Mouse (Mus musculus) MEL (cell line): ENCODE data around the gene Gm10271. TPM values are rescaled to one million over a fixed set of nuclear protein-coding genes. Genes with fewer than 3 reads are reported as not detected.

Source experiments
- DNase-seq: peaks from one replicate; pipeline ENCODE4 v3.0.0; 2011; ENCODE audit warnings: low read depth, low spot score
- H3K27ac ChIP-seq: 2 replicates; pipeline ENCODE4 v1.5.1; 2012; ENCODE audit warnings: low read depth, mild to moderate bottlenecking, control low read depth, low read length, moderate library complexity; ENCODE audit not compliant: control insufficient read depth
- H3K27me3 ChIP-seq, 2 experiments: fragments of 150-350 bp in 1 of 2; sonication (generic) in 1 of 2; 2 replicates each; pipeline ENCODE4 v1.6.1; 2012; ENCODE audit warnings: low read length in 2 of 2, mild to moderate bottlenecking in 2 of 2, improper control_type of control experiment in 1 of 2, moderate library complexity in 1 of 2; ENCODE audit not compliant: insufficient read depth in 2 of 2, control insufficient read depth in 1 of 2
- H3K36me3 ChIP-seq, 2 experiments: 2 replicates each; pipeline ENCODE4 v1.6.1; 2012 to 2014; ENCODE audit warnings: low read length in 2 of 2, improper control_type of control experiment in 1 of 2, inconsistent platforms in 1 of 2, mild to moderate bottlenecking in 1 of 2; ENCODE audit not compliant: insufficient read depth in 2 of 2, control insufficient read depth in 1 of 2
- H3K4me1 ChIP-seq, 2 experiments: fragments of 150-350 bp in 1 of 2; sonication (generic) in 1 of 2; 2 replicates each; pipeline ENCODE4 v1.6.1; 2012; ENCODE audit warnings: low read length in 2 of 2, improper control_type of control experiment in 1 of 2, mild to moderate bottlenecking in 1 of 2; ENCODE audit not compliant: insufficient read depth in 2 of 2, control insufficient read depth in 1 of 2
- H3K4me3 ChIP-seq, 2 experiments: fragments of 150-350 bp in 1 of 2; sonication (generic) in 1 of 2; 2 replicates each; pipeline ENCODE4 v1.5.1; 2012; ENCODE audit warnings: low read depth in 2 of 2, low read length in 2 of 2, mild to moderate bottlenecking in 2 of 2, moderate library complexity in 2 of 2, control low read depth in 1 of 2, improper control_type of control experiment in 1 of 2; ENCODE audit not compliant: control insufficient read depth in 1 of 2, insufficient read depth in 1 of 2
- H3K79me2 ChIP-seq: 2 replicates; pipeline ENCODE4 v1.6.1; 2012; ENCODE audit warnings: mild to moderate bottlenecking, low read length, moderate library complexity; ENCODE audit not compliant: control insufficient read depth, poor library complexity, insufficient read depth
- H3K9ac ChIP-seq: 2 replicates; pipeline ENCODE4 v1.6.1; 2012; ENCODE audit warnings: low read depth, mild to moderate bottlenecking, control low read depth, low read length, moderate library complexity; ENCODE audit not compliant: control insufficient read depth, poor library complexity, severe bottlenecking
- H3K9me3 ChIP-seq: fragments of 150-350 bp; sonication (generic); replicated peaks from 2 replicates; pipeline ENCODE4 v1.6.1; 2012; ENCODE audit warnings: mild to moderate bottlenecking, low read length, improper control_type of control experiment, moderate library complexity; ENCODE audit not compliant: insufficient read depth
- BHLHE40 ChIP-seq: IDR thresholded peaks from 2 replicates; pipeline ENCODE4 v1.6.1; 2012; ENCODE audit warnings: low read depth, mild to moderate bottlenecking, inconsistent platforms, low read length, improper control_type of control experiment, borderline replicate concordance
- CHD1 ChIP-seq: IDR thresholded peaks from 2 replicates; pipeline ENCODE4 v1.6.1; 2012; ENCODE audit warnings: low read depth, mild to moderate bottlenecking, inconsistent platforms, low read length, improper control_type of control experiment
- CHD2 ChIP-seq: IDR thresholded peaks from 2 replicates; pipeline ENCODE4 v1.6.1; 2011; ENCODE audit warnings: low read length, improper control_type of control experiment
- E2F4 ChIP-seq: IDR thresholded peaks from 2 replicates; pipeline ENCODE4 v1.6.1; 2011; ENCODE audit warnings: low read depth, low read length, improper control_type of control experiment, borderline replicate concordance
- ELF1 ChIP-seq: IDR thresholded peaks from 2 replicates; pipeline ENCODE4 v1.6.1; 2014; ENCODE audit warnings: low read depth, mild to moderate bottlenecking, inconsistent platforms, low read length, improper control_type of control experiment, moderate library complexity
- EP300 ChIP-seq, 2 experiments: IDR thresholded peaks; 2 replicates each; pipeline ENCODE4 v1.6.1; 2011; ENCODE audit warnings: improper control_type of control experiment in 2 of 2, low read length in 2 of 2, low read depth in 1 of 2, mild to moderate bottlenecking in 1 of 2
- ETS1 ChIP-seq: IDR thresholded peaks from 2 replicates; pipeline ENCODE4 v1.6.1; 2012; ENCODE audit warnings: low read depth, mild to moderate bottlenecking, inconsistent platforms, low read length, improper control_type of control experiment, moderate library complexity
- MAX ChIP-seq: IDR thresholded peaks from 2 replicates; pipeline ENCODE4 v1.6.1; 2011; ENCODE audit warnings: low read length, improper control_type of control experiment
- MYB ChIP-seq: IDR thresholded peaks from 2 replicates; pipeline ENCODE4 v1.6.1; 2011; ENCODE audit warnings: mild to moderate bottlenecking, low read depth, low read length, improper control_type of control experiment
- NRF1 ChIP-seq: IDR thresholded peaks from 2 replicates; pipeline ENCODE4 v1.6.1; 2014; ENCODE audit warnings: low read depth, mild to moderate bottlenecking, inconsistent platforms, low read length, improper control_type of control experiment, moderate library complexity; ENCODE audit not compliant: poor library complexity, insufficient read depth, severe bottlenecking
- POLR2A ChIP-seq, 2 experiments: IDR thresholded peaks; 2 replicates each; pipeline ENCODE4 v1.6.1; 2011 to 2012; ENCODE audit warnings: low read length in 2 of 2, mild to moderate bottlenecking in 2 of 2, control low read depth in 1 of 2, improper control_type of control experiment in 1 of 2, low read depth in 1 of 2, moderate library complexity in 1 of 2; ENCODE audit not compliant: control insufficient read depth in 1 of 2, insufficient read depth in 1 of 2, poor library complexity in 1 of 2
- RCOR1 ChIP-seq: IDR thresholded peaks from 2 replicates; pipeline ENCODE4 v1.6.1; 2012; ENCODE audit warnings: low read depth, mild to moderate bottlenecking, inconsistent platforms, low read length, improper control_type of control experiment
- TAL1 ChIP-seq: IDR thresholded peaks from 2 replicates; pipeline ENCODE4 v1.6.1; 2012; ENCODE audit warnings: mild to moderate bottlenecking, inconsistent platforms, low read length, moderate library complexity, mixed read lengths
- TCF12 ChIP-seq: IDR thresholded peaks from 2 replicates; pipeline ENCODE4 v1.6.1; 2014; ENCODE audit warnings: low read depth, mild to moderate bottlenecking, inconsistent platforms, low read length, improper control_type of control experiment, moderate library complexity
- USF2 ChIP-seq, 2 experiments: IDR thresholded peaks; 2 replicates each; pipeline ENCODE4 v1.6.1; 2011 to 2012; ENCODE audit warnings: improper control_type of control experiment in 2 of 2, low read length in 2 of 2, borderline replicate concordance in 1 of 2, inconsistent platforms in 1 of 2, low read depth in 1 of 2, mild to moderate bottlenecking in 1 of 2; ENCODE audit not compliant: insufficient read depth in 1 of 2
- ZC3H11A ChIP-seq: IDR thresholded peaks from 2 replicates; pipeline ENCODE4 v1.6.1; 2012; ENCODE audit warnings: low read depth, mild to moderate bottlenecking, inconsistent platforms, low read length, improper control_type of control experiment
- ZKSCAN1 ChIP-seq: IDR thresholded peaks from 2 replicates; pipeline ENCODE4 v1.6.1; 2012; ENCODE audit warnings: low read depth, mild to moderate bottlenecking, inconsistent platforms, low read length, improper control_type of control experiment, moderate library complexity
- polyA plus RNA-seq, 2 experiments: library from polyadenylated mRNA; stranded (reverse) in 1 of 2; unstranded in 1 of 2; fragments of >175 nt in 1 of 2; fragments of >200 nt in 1 of 2; gene quantifications; 2 replicates each; pipeline versions ENCODE4 v1.2.1 to v1.2.4; 2012; ENCODE audit warnings: low replicate concordance in 2 of 2, low read depth in 1 of 2; ENCODE audit not compliant: insufficient read length in 2 of 2, insufficient read depth in 1 of 2, missing spikeins in 1 of 2
- total RNA-seq: library from RNA; depleted of rRNA; stranded (reverse); fragments of 300-350 nt; gene quantifications from 2 replicates; pipeline ENCODE4 v1.2.3, GENCODE M21; 2012

Gm10271 gene
- total and polyA plus RNA-seq, 3 experiments: not detected

DNA sequence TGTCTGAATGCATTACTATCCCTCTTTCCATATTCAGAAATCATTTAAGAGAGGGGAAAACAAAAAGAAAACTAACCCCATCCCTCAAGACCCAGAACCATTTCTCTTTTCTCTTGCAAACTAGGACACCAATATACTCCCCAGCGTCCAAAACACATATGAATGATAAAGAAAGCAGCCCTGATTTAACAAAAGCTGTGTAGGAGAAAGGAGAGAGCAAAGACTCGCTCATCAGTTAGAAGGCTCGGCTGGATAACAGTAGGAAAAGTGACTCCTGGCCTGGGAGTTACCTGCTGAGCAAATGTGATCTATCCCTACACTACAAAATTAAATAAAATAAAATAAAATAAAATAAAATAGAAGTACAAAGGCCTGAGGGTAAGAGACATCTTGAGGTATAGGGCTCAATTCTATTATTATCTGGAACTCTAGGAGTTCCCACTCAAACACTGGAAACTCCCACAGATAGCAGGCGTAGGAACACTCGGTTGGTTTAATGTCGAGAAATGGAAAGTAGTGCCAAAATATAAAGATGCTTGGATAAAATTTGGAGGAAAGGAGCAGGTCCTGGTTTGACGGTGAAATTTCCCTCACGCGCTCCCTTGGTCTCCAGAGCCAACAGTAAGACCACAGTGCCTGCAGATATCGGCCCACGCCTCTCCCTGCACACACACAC is 15.8 kb downstream of the Gm10271 start:
- H3K4me1 ChIP-seq: no peaks in the 10 kb centered on the region
- H3K79me2 ChIP-seq: no peaks in the 10 kb centered on the region
- no peaks in the 10 kb centered on the region for H3K9me3 ChIP-seq
- no peak for DNase-seq
- no peak for TF ChIP-seq TCF12
- no peak for TF ChIP-seq ZKSCAN1
- TF ChIP-seq BHLHE40: no peak
- TF ChIP-seq RCOR1: no peak
- TF ChIP-seq ETS1: no peak
- TF ChIP-seq CHD1: no peak
- TF ChIP-seq, all 39 proteins: peak for 0
- Histone ChIP-seq H3K4me3 (no peak overlapping the region), H3K36me3 (no peaks in the 10 kb centered on the region), H3K27ac (no peak overlapping the region), H3K9ac (no peak overlapping the region), H3K27me3 (no peaks in the 10 kb centered on the region)

GRCm38 (mm10) chr10:116955191-116955590 is 17.2 kb downstream of the Gm10271 start:
- H3K36me3 ChIP-seq: no peaks in the 10 kb centered on the region
- no peak overlapping the region for H3K4me3 ChIP-seq
- peaks cover under 1% of the 10 kb centered on the region; the same call in 1 of the 2 replicates for H3K79me2 ChIP-seq
- TF ChIP-seq ELF1 (no peak), MYB (no peak), NRF1 (no peak), ZC3H11A (no peak), EP300 (IDR thresholded peaks at IDR 0.05; ENCODE audit: low read depth in 1 of 2, low read length in 2 of 2) (no peak), MAX (no peak), CHD2 (no peak), POLR2A (IDR thresholded peaks at IDR 0.05; ENCODE audit: control insufficient read depth in 1 of 2, insufficient read depth in 1 of 2, low read depth in 1 of 2, low read length in 2 of 2, poor library complexity in 1 of 2) (no peak), TAL1 (no peak), USF2 (IDR thresholded peaks at IDR 0.05; ENCODE audit: borderline replicate concordance in 1 of 2, insufficient read depth in 1 of 2, low read depth in 1 of 2, low read length in 2 of 2) (no peak), E2F4 (no peak)
- H3K27me3 ChIP-seq: no peaks in the 10 kb centered on the region
- H3K9ac ChIP-seq: no peak overlapping the region
- H3K9me3 ChIP-seq: no peaks in the 10 kb centered on the region
- H3K4me1 ChIP-seq: peaks cover 3% of the 10 kb centered on the region in 2 experiments; a peak in 1 of 4 replicates
- no peak for DNase-seq
- H3K27ac ChIP-seq: no peak overlapping the region
